Mouse (Mus musculus) left cerebral cortex, adult 2 months (tissue): Measurements from ENCODE around the gene Leng8. TPM values are rescaled to one million over a fixed set of nuclear protein-coding genes. Genes with fewer than 3 reads are reported as not detected.

Experiments used
- DNase-seq, 2 experiments: peaks; one replicate each; pipeline ENCODE4 v3.0.0; 2021 to 2022; ENCODE audit warnings: low spot score in 2 of 2, mixed read lengths in 1 of 2; ENCODE audit errors: extremely low spot score in 1 of 2
- H3K27ac ChIP-seq: fragments of 200-600 bp; 2 replicates; pipeline ENCODE4 v1.8.1; 2022
- H3K4me3 ChIP-seq: fragments of 200-600 bp; 2 replicates; pipeline ENCODE4 v1.8.1; 2022
- CTCF ChIP-seq: fragments of 200-600 bp; IDR thresholded peaks from 2 replicates; pipeline ENCODE4 v1.8.1; 2022; ENCODE audit warnings: antibody characterized with exemption, mild to moderate bottlenecking, moderate library complexity
- intact Hi-C: fragments of 180-260 bp; cut with DNase I; formaldehyde crosslinking; loops from one replicate; pipeline ENCODE4 v1.15.1; 2025
- total RNA-seq, 2 experiments: library from RNA; stranded (reverse); gene quantifications; 2 replicates each; pipeline ENCODE4 v1.2.3; 2021

Gene Leng8
- total RNA-seq, 2 experiments from 2014 or later, result 178 to 184 TPM

DNA sequence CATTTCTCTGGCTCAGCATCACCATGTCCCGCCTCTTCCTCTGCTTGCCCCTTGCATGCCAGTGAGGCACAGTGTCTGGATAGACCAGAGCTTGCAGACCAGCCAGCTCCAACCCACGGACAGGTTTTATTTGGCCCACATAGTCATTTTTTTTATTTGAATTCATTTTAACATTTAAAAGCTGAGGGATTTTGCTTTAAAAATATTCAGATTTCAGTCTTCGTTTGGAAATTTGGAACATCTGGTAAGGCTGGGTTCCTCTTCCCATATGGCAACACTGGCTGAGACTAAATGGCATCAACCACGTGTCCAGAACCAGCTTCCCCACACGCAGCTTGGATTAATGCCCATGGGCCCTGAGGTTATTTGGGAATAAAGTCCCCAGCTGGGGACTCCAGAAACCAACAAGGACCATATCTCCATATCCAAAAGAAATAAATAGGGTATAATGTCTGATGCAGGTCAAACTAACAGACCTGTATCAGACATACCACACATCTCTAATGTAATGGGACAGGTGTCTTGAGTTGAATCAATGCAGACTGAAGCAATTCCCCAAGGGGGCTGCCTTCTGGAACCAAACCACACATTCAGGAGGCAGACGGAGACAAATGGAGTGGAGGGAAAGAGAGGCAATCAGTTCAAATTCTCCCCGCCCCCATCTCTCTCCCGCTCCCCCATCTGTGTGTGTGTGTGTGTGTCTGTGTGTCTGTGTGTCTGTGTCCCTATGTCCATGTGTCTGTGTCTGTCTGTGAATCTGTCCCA lies 19.6 kb upstream of the Leng8 start:
- intact Hi-C loops, result loop anchor here (1.0 kb wide), 1 partner anchor 29 kb away; no protein-coding TSS in a partner anchor
- TF ChIP-seq CTCF, result no peak
- DNase-seq, result no peak
- Histone ChIP-seq H3K27ac (peak overlapping the region; percentile 71), H3K4me3 (no peak overlapping the region)

- TF ChIP-seq CTCF, result peak; percentile 100
- intact Hi-C loops, result no loop called here
- Histone ChIP-seq H3K4me3 (peak within 1 kb of the TSS; percentile 97), H3K27ac (peak within 1 kb of the TSS; percentile 100)
- DNase-seq, result peak; percentile 85
Measured at GRCm38 (mm10) chr7:4119344-4119902, 17.4 kb upstream of the Leng8 start, which contains the start of gene Ttyh1. TSS of gene Ttyh1 (plus strand) at chr7:4119408.

DNA sequence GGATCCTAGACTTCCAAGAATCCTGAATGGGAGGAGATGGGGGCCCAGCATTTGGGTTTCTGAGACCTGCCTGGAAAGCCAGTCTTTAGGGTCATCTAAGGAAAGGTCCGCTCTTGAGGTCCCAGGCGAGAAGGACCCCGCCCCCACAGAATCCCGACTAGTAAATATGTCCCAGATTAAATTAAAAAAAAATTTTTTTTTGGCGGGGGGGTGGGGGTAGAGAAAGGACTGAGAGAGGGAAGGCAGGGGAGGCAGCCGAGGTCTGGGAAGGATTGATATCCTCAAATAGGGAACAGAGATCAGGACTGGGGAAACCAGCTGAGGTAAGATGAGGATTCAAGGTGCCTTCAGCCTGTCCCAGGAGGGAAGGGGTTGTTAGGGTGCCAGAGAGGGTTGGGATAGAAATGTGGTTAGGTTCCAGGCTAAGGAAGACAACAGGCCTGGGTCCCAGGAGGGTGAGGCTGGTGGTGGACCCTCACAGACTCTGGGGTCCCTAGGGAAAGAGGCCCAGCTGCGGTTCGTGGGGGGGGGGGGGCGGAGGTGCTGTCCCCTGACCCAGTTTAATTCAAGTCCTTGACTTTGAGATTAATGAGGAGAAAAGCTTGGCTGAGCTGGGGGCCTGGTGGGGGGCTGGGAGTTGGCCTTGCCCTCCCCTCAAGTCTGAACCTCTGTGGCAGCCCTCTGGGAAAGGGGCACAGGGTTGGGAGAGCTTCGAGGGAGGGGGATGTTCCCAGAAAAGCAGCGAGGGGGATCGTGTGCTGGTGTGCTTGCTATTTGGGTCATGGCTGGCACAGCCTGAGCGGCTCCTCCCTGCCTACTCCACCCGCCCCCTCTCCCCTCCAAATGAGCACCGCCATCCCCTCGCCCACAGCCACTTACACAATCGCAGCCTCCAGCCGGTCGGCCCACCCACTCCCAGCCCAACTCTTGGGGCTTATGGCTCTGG lies 16.6 kb upstream of the Leng8 start:
- peak overlapping the region; percentile 100 for H3K27ac ChIP-seq
- peak; percentile 57 to 74 for DNase-seq
- TF ChIP-seq CTCF, result no peak
- H3K4me3 ChIP-seq, result peak overlapping the region; percentile 97
- intact Hi-C loops, result loop anchor here (2.0 kb wide), 1 partner anchor 17 kb away; the partner anchor contains the start of gene Leng8

GRCm38 (mm10) chr7:4122076-4122768 lies 14.6 kb upstream of the Leng8 start:
- no peak for TF ChIP-seq CTCF
- DNase-seq, result peak in 1 of 2 experiments; percentile 30
- Histone ChIP-seq H3K27ac (peak overlapping the region; percentile 100), H3K4me3 (peak overlapping the region; percentile 97)
- intact Hi-C loops, result no loop called here

- no peak for TF ChIP-seq CTCF
- intact Hi-C loops, result no loop called here
- Histone ChIP-seq H3K27ac (peak overlapping the region; percentile 88), H3K4me3 (peak overlapping the region; percentile 48)
- no peak for DNase-seq
Measured at GRCm38 (mm10) chr7:4122783-4123182, 14.1 kb upstream of the Leng8 start.

DNA sequence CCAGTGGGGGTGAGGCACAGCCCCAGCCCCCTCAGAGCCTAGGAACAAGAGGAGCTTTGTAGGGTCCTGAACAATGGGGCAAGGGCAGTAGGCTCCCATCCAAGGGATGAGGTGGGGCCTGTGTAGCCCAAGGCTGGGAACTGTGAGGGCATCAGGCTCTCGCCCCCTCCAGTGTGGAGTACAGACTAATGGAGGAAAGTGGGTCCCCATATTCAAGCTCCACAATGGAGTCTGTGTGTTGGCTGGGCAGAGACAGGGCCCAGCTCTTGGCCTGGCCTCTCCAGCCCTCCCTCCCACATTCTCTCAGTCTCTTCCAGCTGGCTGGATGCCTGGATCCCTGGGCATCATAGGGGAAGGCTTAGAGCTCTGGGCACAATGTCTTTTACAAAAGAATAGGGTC lies 13.1 kb upstream of the Leng8 start:
- H3K4me3 ChIP-seq, result peak overlapping the region; percentile 48
- no peak for TF ChIP-seq CTCF

DNA sequence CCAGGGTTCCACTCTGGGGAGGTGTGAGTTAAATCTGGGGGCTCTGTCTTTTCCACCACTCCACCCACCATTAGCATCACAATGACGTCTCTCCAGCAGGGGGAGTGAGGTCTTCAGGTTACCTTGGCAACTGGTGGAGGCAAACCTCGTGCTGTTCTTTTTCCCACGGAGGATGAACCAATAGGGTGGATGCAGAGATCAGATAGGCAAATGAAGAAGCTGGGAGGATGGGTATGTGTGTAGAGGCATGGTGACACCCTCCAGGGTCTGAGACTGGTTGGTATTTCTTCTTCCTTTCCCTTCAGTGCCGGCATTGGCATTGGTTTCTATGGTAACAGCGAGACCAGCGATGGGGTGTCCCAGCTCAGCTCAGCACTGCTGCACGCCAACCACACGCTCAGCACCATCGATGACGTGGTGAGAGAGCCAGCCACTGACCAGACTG lies 12.5 kb upstream of the Leng8 start:
- Histone ChIP-seq H3K4me3 (peak overlapping the region; percentile 48), H3K27ac (peak overlapping the region; percentile 88)
- TF ChIP-seq CTCF, result no peak; the same call in 1 of the 2 replicates
- DNase-seq, result peak; percentile 80 to 88
- intact Hi-C loops, result no loop called here

More for the DNA sequence above, 13.1 kb upstream of the Leng8 start:
- intact Hi-C loops, result no loop called here
- peak overlapping the region; percentile 88 for H3K27ac ChIP-seq
- peak; percentile 65 to 82 for DNase-seq

DNA sequence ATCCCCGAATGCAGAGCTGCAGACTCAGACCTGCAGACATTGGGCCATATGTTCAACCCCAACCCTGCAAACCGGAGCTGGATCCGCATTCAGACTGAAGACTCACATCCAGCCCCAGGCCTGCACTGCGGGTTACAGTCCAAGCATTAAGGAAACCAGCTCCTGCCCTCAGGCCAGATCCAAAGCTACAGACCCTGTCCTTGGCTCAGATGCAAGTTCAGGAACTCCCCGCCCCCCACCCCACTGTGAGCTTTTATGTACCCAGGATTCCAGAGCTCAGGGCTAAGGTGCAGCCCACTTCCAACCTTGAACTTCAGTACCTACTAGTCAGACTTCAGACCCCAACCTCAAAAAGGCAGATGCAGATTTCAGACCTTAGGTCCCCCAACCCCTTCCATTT lies 12.0 kb upstream of the Leng8 start:
- H3K4me3 ChIP-seq, result no peak overlapping the region
- TF ChIP-seq CTCF, result no peak
- H3K27ac ChIP-seq, result peak overlapping the region; percentile 88
- peak in 1 of 2 experiments; percentile 5 for DNase-seq
- intact Hi-C loops, result no loop called here

GRCm38 (mm10) chr7:4125306-4125705 lies 11.5 kb upstream of the Leng8 start:
- TF ChIP-seq CTCF, result peak; percentile 18; the same call in 1 of the 2 replicates
- intact Hi-C loops, result no loop called here
- Histone ChIP-seq H3K4me3 (no peak overlapping the region), H3K27ac (peak overlapping the region; percentile 88)
- DNase-seq, result peak in 1 of 2 experiments; percentile 24

- intact Hi-C loops, result no loop called here
Measured at GRCm38 (mm10) chr7:4126992-4127785, 9.7 kb upstream of the Leng8 start.

More at GRCm38 (mm10) chr7:4126992-4127785, 9.7 kb upstream of the Leng8 start:
- DNase-seq, result peak in 1 of 2 experiments; percentile 10
- TF ChIP-seq CTCF, result no peak
- Histone ChIP-seq H3K27ac (peak overlapping the region; percentile 88), H3K4me3 (no peak overlapping the region)
